9 mouse cellular contexts compared by ENCODE assay signal in genomic region chr5:67016450-67016849, GRCm38 (mm10).
DNase-seq lines count a peak whose midpoint lies in the region; ATAC-seq and TF ChIP-seq lines count a peak whose summit lies in the region.
"Had no signal": no experiment of that assay in that cellular context is flagged by ENCODE, and none has a peak within 500 bp of the region (broad histone marks: within the 10 kb centered on the region; RNA-seq: fewer than 3 reads in every experiment).

No protein-coding gene starts in this region.

- no peak for ATAC-seq in Patski
- ATAC-seq in forebrain, embryonic 12.5 days (ENCODE audit: low FRiP score), result peak; percentile 74
- no peak for ATAC-seq in hindbrain, embryonic 11.5 days (ENCODE audit: low FRiP score)
- no peak for ATAC-seq in monocyte, adult 5-6 weeks (replicated peaks; ENCODE audit: insufficient number of reproducible peaks, low FRiP score, low TSS enrichment, poor library complexity, severe bottlenecking)

- WGBS in forebrain, embryonic 12.5 days, result 11% methylated on average over 7 of the region's 7 CpGs
- 12% methylated on average over 7 of the region's 7 CpGs for whole genome bisulfite sequencing in hindbrain, embryonic 11.5 days

- H3K4me1 ChIP-seq in forebrain, embryonic 12.5 days, result no peaks in the 10 kb centered on the region
- no peaks in the 10 kb centered on the region for H3K4me1 ChIP-seq in hindbrain, embryonic 11.5 days (replicated peaks; ENCODE audit: control insufficient read depth, insufficient read depth, low read length)
- H3K4me1 ChIP-seq: megakaryocyte, embryonic 14.5 days had no signal

- CTCF ChIA-PET in Patski (lab: Charles Lee), result interaction anchor here (0.7 to 1.1 kb wide), 5 partner anchors 21 to 416 kb away, joined by 3 to 4 read pairs (median 3); no protein-coding TSS in a partner anchor

- in situ Hi-C loops in Patski (cut with MboI; ENCODE audit: low pct_unique_long_range_greater_than_20kb), result no loop called here

- H3K27ac ChIP-seq in forebrain, embryonic 12.5 days, result no peak overlapping the region
- H3K27ac ChIP-seq in hindbrain, embryonic 11.5 days (ENCODE audit: low read depth, low read length), result no peak overlapping the region

- no peaks in the 10 kb centered on the region for H3K27me3 ChIP-seq in Patski
- no peaks in the 10 kb centered on the region for H3K27me3 ChIP-seq in forebrain, embryonic 12.5 days
- H3K27me3 ChIP-seq in hindbrain, embryonic 11.5 days (ENCODE audit: control insufficient read depth, insufficient read depth, low read length), result no peaks in the 10 kb centered on the region
- H3K27me3 ChIP-seq: megakaryocyte, embryonic 14.5 days had no signal

- no peak overlapping the region for H3K9ac ChIP-seq in forebrain, embryonic 12.5 days
- H3K9ac ChIP-seq in hindbrain, embryonic 11.5 days (ENCODE audit: low read depth, low read length), result no peak overlapping the region

- DNase-seq in Patski (ENCODE audit: low read depth, low spot score), result no peak
- DNase-seq in c-Kit-positive CD71-positive TER-119-positive erythroid progenitor cells, embryonic 14.5 days (ENCODE audit: low spot score), result peak; percentile 25
- DNase-seq in hindbrain, embryonic 11.5 days (ENCODE audit: low spot score), result peak; percentile 87
- peak; percentile 75 to 79 for DNase-seq in left cerebral cortex, adult 18-20 months (ENCODE audit: low spot score in 2 of 2)
- peak; percentile 82 for DNase-seq in mesoderm, embryonic 11.5 days (ENCODE audit: low read depth, low spot score)
- DNase-seq in right cerebral cortex, postnatal 4 days, result peak; percentile 81

- no peaks in the 10 kb centered on the region for H3K9me3 ChIP-seq in forebrain, embryonic 12.5 days
- H3K9me3 ChIP-seq in hindbrain, embryonic 11.5 days (ENCODE audit: control insufficient read depth, low read length), result no peaks in the 10 kb centered on the region
- H3K9me3 ChIP-seq: megakaryocyte, embryonic 14.5 days had no signal

- TF ChIP-seq CTCF in Patski (IDR thresholded peaks at IDR 0.05), result peak; percentile 97

- POLR2A ChIA-PET in Patski (lab: Charles Lee), result no interaction called here

- no peak overlapping the region for H3K4me2 ChIP-seq in forebrain, embryonic 12.5 days
- H3K4me2 ChIP-seq in hindbrain, embryonic 11.5 days (replicated peaks; ENCODE audit: low read depth, low read length), result no peak overlapping the region

- H3K4me3 ChIP-seq in forebrain, embryonic 12.5 days (replicated peaks), result no peak overlapping the region
- H3K4me3 ChIP-seq in hindbrain, embryonic 11.5 days (ENCODE audit: low read depth, low read length), result no peak overlapping the region
- H3K4me3 ChIP-seq: megakaryocyte, embryonic 14.5 days had no signal

- no peaks in the 10 kb centered on the region; the same call in none of the 2 replicates for H3K36me3 ChIP-seq in forebrain, embryonic 12.5 days (replicated peaks)
- H3K36me3 ChIP-seq in hindbrain, embryonic 11.5 days (ENCODE audit: control insufficient read depth, insufficient read depth, low read length), result no peaks in the 10 kb centered on the region
